Mouse (Mus musculus): ENCODE results near the gene Usp17la.
"Not testable (repeated sequence)": the region's sequence is repeated elsewhere in the genome, so short reads cannot be mapped to it uniquely, and the experiment has no call there.

Usp17la gene

GRCm38 (mm10) chr7:104856709-104857108, at the start of gene Usp17la:
TSS of gene Usp17la (plus strand) at chr7:104857009.
- not testable (repeated sequence) for DNase-seq

GRCm38 (mm10) chr7:104810335-104810734, 46.5 kb upstream of the Usp17la start:
- not testable (repeated sequence) for DNase-seq

GRCm38 (mm10) chr7:104842503-104842902, 14.3 kb upstream of the Usp17la start, which contains the start of gene Usp17lb:
TSS of gene Usp17lb (minus strand) at chr7:104842603.
- no peak for DNase-seq

GRCm38 (mm10) chr7:104843731-104844287, 13.0 kb upstream of the Usp17la start:
- DNase-seq: no peak

GRCm38 (mm10) chr7:104851546-104851945, 5.3 kb upstream of the Usp17la start:
- not testable (repeated sequence) for DNase-seq

- no peak for DNase-seq
Observed at GRCm38 (mm10) chr7:104855248-104855750, 1.5 kb upstream of the Usp17la start.

- DNase-seq: no peak
Observed at GRCm38 (mm10) chr7:104857683-104858082, 874 bp downstream of the Usp17la start.

GRCm38 (mm10) chr7:104861381-104861780, 4.6 kb downstream of the Usp17la start:
- no peak for DNase-seq

GRCm38 (mm10) chr7:104877731-104878130, 20.9 kb downstream of the Usp17la start, which contains the start of gene Olfr665:
TSS of gene Olfr665 (plus strand) at chr7:104878031.
- no peak for DNase-seq

GRCm38 (mm10) chr7:104895852-104896251, 39.0 kb downstream of the Usp17la start, which contains the start of gene Olfr666:
TSS of gene Olfr666 (minus strand) at chr7:104895952.
- DNase-seq: no peak

All from kidney, adult 11 months (tissue).